Mouse (Mus musculus): ENCODE results near the gene Cnbp. TPM values are rescaled to one million over a fixed set of nuclear protein-coding genes. Genes with fewer than 3 reads are reported as not detected.
A peak's percentile ranks its signal among the peaks of the same experiment; 100 is the strongest.

Gene Cnbp
- polyA plus RNA-seq, 1 experiment from 2014 or later: 685 TPM

DNA sequence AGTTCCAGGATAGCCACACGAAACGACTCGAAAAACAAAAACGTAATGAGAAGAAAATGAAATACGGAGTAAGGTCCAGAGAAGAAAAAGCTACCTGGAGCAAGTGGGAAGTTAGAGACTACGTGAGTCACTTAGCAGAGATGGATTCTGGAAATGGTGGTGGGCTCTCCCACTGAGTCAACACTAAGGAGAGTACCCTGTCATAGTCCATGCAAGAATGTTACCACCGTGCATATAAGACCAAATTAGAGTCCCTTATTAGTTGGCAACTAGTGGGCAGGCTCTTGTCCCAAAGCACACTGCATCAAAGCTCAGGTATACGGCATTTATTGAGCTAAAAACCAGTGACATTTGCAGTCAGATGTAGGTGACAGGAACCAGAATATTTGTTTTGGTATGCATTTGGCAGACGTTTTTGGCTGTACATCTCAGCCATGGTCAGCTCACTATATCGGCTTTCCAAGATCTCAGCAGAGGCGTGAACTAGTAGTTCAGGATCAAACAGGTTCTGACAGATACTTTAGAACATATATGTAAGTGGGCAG lies 11.0 kb downstream of the Cnbp start:
- H3K36me3 ChIP-seq (ENCODE audit: control insufficient read depth, insufficient read depth): peaks cover 26% of the 10 kb centered on the region
- no peak for ATAC-seq
- no peak overlapping the region for H3K27ac ChIP-seq (ENCODE audit: low read length)
- H3K4me1 ChIP-seq (replicated peaks; ENCODE audit: control insufficient read depth, insufficient read depth, low read length): peaks cover 18% of the 10 kb centered on the region
- no peak overlapping the region for H3K4me3 ChIP-seq (replicated peaks; ENCODE audit: low read length)
- 67% methylated on average over 11 of the region's 11 CpGs for whole genome bisulfite sequencing
- no peak overlapping the region for H3K4me2 ChIP-seq (ENCODE audit: low read length)
- no peak overlapping the region for H3K9ac ChIP-seq (replicated peaks; ENCODE audit: low read depth, low read length)
- no peaks in the 10 kb centered on the region for H3K9me3 ChIP-seq (ENCODE audit: control insufficient read depth, low read length)
- no peaks in the 10 kb centered on the region for H3K27me3 ChIP-seq (replicated peaks; ENCODE audit: control insufficient read depth, insufficient read depth, low read length)

DNA sequence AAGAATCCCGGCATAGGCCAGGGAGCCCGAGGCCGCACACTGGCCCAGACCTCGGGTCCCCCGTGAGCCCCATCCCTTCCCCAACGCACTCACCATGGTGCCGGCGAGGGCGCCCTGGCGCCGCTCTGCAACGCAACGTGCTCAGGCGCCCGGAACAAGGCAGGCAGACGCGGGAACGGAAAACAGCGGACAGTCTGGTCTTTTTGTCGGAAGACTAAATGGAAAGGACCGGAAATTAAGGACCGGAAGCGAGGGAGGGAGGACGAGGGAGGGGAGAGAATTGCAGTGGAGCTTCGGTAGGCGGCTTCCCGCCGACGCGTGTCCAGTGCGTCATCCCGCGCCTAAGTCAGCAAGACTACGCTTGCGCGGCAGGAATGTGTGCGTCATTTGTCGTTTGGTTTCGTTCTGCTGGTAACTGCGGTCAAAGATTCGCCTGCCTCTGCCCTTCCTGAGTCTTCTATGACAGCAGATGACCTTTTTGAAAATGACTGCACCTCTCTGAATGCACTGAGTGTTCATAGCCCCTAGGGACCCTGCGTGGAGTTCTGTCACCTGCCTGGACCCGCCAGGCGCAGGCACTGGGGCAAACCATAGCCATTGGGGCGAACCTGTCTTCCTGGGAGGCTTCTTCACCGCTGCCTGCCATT lies 12.2 kb downstream of the Cnbp start, which contains the start of gene Isy1:
TSS of gene Isy1 (minus strand) at position 248 of the 647 bp plus-strand sequence.
- Histone ChIP-seq H3K27me3 (replicated peaks; ENCODE audit: control insufficient read depth, insufficient read depth, low read length) (no peaks in the 10 kb centered on the region), H3K4me3 (replicated peaks; ENCODE audit: low read length) (peak within 1 kb of the TSS; percentile 50), H3K4me2 (ENCODE audit: low read length) (peak within 1 kb of the TSS; percentile 89), H3K9ac (replicated peaks; ENCODE audit: low read depth, low read length) (peak within 1 kb of the TSS; percentile 74), H3K36me3 (ENCODE audit: control insufficient read depth, insufficient read depth) (peaks cover 19% of the 10 kb centered on the region), H3K9me3 (ENCODE audit: control insufficient read depth, low read length) (no peaks in the 10 kb centered on the region), H3K4me1 (replicated peaks; ENCODE audit: control insufficient read depth, insufficient read depth, low read length) (peaks cover 18% of the 10 kb centered on the region), H3K27ac (ENCODE audit: low read length) (peak within 1 kb of the TSS; percentile 94)
- under 1% methylated on average over 46 of the region's 46 CpGs for WGBS
- peak; percentile 98 for ATAC-seq

GRCm38 (mm10) chr6:87835695-87836094 lies 15.2 kb downstream of the Cnbp start, which contains the start of gene Gm45140:
Gm45140 (minus strand) TSS chr6:87835795.
- no peak within 1 kb of the TSS for H3K27ac ChIP-seq (ENCODE audit: low read length)
- peaks cover 18% of the 10 kb centered on the region for H3K4me1 ChIP-seq (replicated peaks; ENCODE audit: control insufficient read depth, insufficient read depth, low read length)
- H3K9me3 ChIP-seq (ENCODE audit: control insufficient read depth, low read length): no peaks in the 10 kb centered on the region
- 95% methylated on average over 7 of the region's 7 CpGs for WGBS
- no peak for ATAC-seq
- H3K9ac ChIP-seq (replicated peaks; ENCODE audit: low read depth, low read length): no peak within 1 kb of the TSS
- peaks cover 6% of the 10 kb centered on the region for H3K36me3 ChIP-seq (ENCODE audit: control insufficient read depth, insufficient read depth)
- no peaks in the 10 kb centered on the region for H3K27me3 ChIP-seq (replicated peaks; ENCODE audit: control insufficient read depth, insufficient read depth, low read length)
- no peak within 1 kb of the TSS for H3K4me3 ChIP-seq (replicated peaks; ENCODE audit: low read length)
- no peak within 1 kb of the TSS for H3K4me2 ChIP-seq (ENCODE audit: low read length)

DNA sequence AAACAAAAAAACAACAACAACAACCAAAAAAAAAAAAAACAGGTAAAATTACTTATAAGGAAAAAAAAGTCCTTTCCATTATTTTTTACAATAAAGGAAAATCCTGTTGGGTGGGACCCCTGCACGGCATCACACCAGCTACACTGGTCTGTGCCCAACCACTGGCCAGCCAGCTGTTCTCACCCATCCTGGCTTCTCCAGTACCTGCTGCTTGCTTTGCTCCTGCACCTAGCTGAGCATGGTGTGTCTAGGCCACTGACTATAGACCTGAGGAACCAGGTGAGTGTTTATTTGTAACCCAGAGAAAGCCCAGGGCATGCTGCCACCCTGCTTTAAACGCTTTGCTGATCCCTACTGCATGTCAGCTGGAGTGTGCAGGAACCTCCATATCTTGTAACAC lies 30.5 kb downstream of the Cnbp start:
- no peaks in the 10 kb centered on the region for H3K9me3 ChIP-seq (ENCODE audit: control insufficient read depth, low read length)
- no peak overlapping the region for H3K9ac ChIP-seq (replicated peaks; ENCODE audit: low read depth, low read length)
- no peaks in the 10 kb centered on the region for H3K27me3 ChIP-seq (replicated peaks; ENCODE audit: control insufficient read depth, insufficient read depth, low read length)
- H3K36me3 ChIP-seq (ENCODE audit: control insufficient read depth, insufficient read depth): peaks cover 58% of the 10 kb centered on the region
- WGBS: 93% methylated on average over 2 of the region's 2 CpGs
- H3K4me2 ChIP-seq (ENCODE audit: low read length): no peak overlapping the region
- no peak overlapping the region for H3K27ac ChIP-seq (ENCODE audit: low read length)
- no peaks in the 10 kb centered on the region for H3K4me1 ChIP-seq (replicated peaks; ENCODE audit: control insufficient read depth, insufficient read depth, low read length)
- ATAC-seq: no peak
- no peak overlapping the region for H3K4me3 ChIP-seq (replicated peaks; ENCODE audit: low read length)

DNA sequence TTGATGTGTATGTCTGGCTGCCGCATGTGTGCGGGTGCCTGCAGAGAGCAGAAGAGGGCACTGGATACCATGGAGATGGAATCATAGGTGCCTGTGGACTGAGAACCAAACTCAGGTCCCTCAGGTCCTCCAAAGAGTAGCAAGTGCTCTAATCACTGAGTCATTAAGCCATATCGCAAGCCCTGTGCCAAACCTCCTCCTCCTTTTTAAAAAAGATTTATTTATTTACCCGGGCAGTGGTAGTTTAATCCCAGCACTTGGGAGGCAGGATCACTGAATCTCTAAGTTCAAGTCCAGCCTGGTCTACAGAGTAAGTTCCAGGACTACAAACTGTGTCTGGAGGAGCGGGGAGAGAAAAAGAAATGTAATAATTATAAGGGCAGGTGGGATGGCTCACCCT lies 36.4 kb downstream of the Cnbp start:
- Histone ChIP-seq H3K9ac (replicated peaks; ENCODE audit: low read depth, low read length) (no peak overlapping the region), H3K4me3 (replicated peaks; ENCODE audit: low read length) (no peak overlapping the region), H3K9me3 (ENCODE audit: control insufficient read depth, low read length) (no peaks in the 10 kb centered on the region), H3K36me3 (ENCODE audit: control insufficient read depth, insufficient read depth) (peaks cover 23% of the 10 kb centered on the region), H3K27ac (ENCODE audit: low read length) (no peak overlapping the region), H3K4me2 (ENCODE audit: low read length) (no peak overlapping the region), H3K4me1 (replicated peaks; ENCODE audit: control insufficient read depth, insufficient read depth, low read length) (peaks cover 14% of the 10 kb centered on the region), H3K27me3 (replicated peaks; ENCODE audit: control insufficient read depth, insufficient read depth, low read length) (no peaks in the 10 kb centered on the region)
- WGBS: 94% methylated on average over 5 of the region's 5 CpGs
- ATAC-seq: no peak

DNA sequence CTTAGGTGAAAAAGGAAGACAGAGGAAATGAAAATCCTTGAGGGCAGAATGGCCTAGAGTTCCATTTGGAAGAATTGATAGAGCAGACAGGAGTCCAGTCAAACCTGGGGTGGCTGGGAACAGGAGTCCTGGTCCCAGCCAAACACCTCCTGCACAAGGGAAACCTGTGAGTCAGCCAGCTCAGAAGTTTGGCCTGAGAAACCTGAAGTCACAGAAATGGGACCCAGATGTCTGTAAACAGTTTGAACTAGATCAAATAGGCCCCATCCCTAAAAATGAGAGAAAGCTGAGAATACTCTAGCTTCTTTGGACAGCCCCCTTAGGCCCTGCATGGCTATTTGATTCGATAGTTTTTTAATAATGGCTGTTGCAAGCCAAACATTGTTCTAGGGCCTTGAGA lies 38.2 kb downstream of the Cnbp start:
- no peaks in the 10 kb centered on the region for H3K27me3 ChIP-seq (replicated peaks; ENCODE audit: control insufficient read depth, insufficient read depth, low read length)
- peaks cover 14% of the 10 kb centered on the region for H3K4me1 ChIP-seq (replicated peaks; ENCODE audit: control insufficient read depth, insufficient read depth, low read length)
- no peaks in the 10 kb centered on the region for H3K9me3 ChIP-seq (ENCODE audit: control insufficient read depth, low read length)
- H3K4me3 ChIP-seq (replicated peaks; ENCODE audit: low read length): no peak overlapping the region
- H3K9ac ChIP-seq (replicated peaks; ENCODE audit: low read depth, low read length): no peak overlapping the region
- no peak for ATAC-seq
- WGBS: 83% methylated on average over 1 of the region's 1 CpGs
- H3K4me2 ChIP-seq (ENCODE audit: low read length): no peak overlapping the region
- peaks cover 13% of the 10 kb centered on the region for H3K36me3 ChIP-seq (ENCODE audit: control insufficient read depth, insufficient read depth)
- no peak overlapping the region for H3K27ac ChIP-seq (ENCODE audit: low read length)

DNA sequence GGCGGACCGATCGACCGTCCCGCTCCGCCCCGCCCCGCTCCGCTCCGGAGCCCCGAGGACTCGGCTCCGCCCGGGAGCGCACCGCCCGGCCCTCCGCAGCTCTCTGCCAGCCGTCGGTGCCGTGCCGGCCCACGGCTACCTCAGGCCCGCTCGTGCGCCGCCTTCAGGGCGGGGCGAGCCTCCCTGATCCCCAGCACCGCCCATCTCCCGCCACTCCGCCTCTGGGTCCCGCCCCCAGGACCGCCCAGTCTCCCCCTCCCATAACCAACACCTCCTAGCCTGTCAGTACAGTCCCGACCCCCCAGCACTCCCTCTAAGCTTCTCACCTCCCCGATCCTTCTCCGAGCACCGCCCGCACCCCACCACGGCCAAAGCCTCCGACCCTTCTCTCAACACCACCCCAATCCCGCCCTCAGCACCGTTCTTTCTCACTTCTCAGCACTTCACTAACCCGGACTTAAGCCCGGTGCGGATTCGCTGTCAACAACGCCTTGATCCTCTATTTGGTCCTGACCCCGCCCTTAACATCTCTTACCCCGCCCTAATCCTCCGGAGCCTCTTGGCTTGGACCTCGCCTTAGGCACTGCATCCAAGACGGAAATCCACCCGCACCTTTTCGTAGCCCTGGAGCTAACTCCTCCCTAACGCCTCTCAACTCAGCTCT lies 39.1 kb downstream of the Cnbp start, which contains the start of gene Rab43:
TSS of gene Rab43 (minus strand) at position 490 of the 664 bp plus-strand sequence.
- WGBS: 0% methylated on average over 54 of the region's 56 CpGs
- Histone ChIP-seq H3K4me1 (replicated peaks; ENCODE audit: control insufficient read depth, insufficient read depth, low read length) (peaks cover 14% of the 10 kb centered on the region), H3K27ac (ENCODE audit: low read length) (peak within 1 kb of the TSS; percentile 29; the same call in 1 of the 2 replicates)

GRCm38 (mm10) chr6:87810713-87811669 lies 39.9 kb downstream of the Cnbp start:
- peak; percentile 0; the same call in 1 of the 2 replicates for ATAC-seq
- Histone ChIP-seq H3K4me2 (ENCODE audit: low read length) (peak overlapping the region; percentile 91), H3K4me1 (replicated peaks; ENCODE audit: control insufficient read depth, insufficient read depth, low read length) (peaks cover 14% of the 10 kb centered on the region), H3K27ac (ENCODE audit: low read length) (peak overlapping the region; percentile 29; the same call in 1 of the 2 replicates), H3K9me3 (ENCODE audit: control insufficient read depth, low read length) (no peaks in the 10 kb centered on the region), H3K9ac (replicated peaks; ENCODE audit: low read depth, low read length) (peak overlapping the region; percentile 71), H3K27me3 (replicated peaks; ENCODE audit: control insufficient read depth, insufficient read depth, low read length) (no peaks in the 10 kb centered on the region), H3K36me3 (ENCODE audit: control insufficient read depth, insufficient read depth) (peaks cover 4% of the 10 kb centered on the region; the same call in 1 of the 2 replicates), H3K4me3 (replicated peaks; ENCODE audit: low read length) (peak overlapping the region; percentile 74)
- WGBS: under 1% methylated on average over 71 of the region's 77 CpGs

More for the DNA sequence above, 39.1 kb downstream of the Cnbp start, which contains the start of gene Rab43:
- ATAC-seq: peak; percentile 98
- Histone ChIP-seq H3K36me3 (ENCODE audit: control insufficient read depth, insufficient read depth) (peaks cover 9% of the 10 kb centered on the region), H3K27me3 (replicated peaks; ENCODE audit: control insufficient read depth, insufficient read depth, low read length) (no peaks in the 10 kb centered on the region), H3K9ac (replicated peaks; ENCODE audit: low read depth, low read length) (peak within 1 kb of the TSS; percentile 71), H3K9me3 (ENCODE audit: control insufficient read depth, low read length) (no peaks in the 10 kb centered on the region), H3K4me2 (ENCODE audit: low read length) (peak within 1 kb of the TSS; percentile 91), H3K4me3 (replicated peaks; ENCODE audit: low read length) (peak within 1 kb of the TSS; percentile 74)

Measured in forebrain, embryonic 16.5 days (tissue).